Mouse (Mus musculus) splenic B cell, adult 2 months (primary cell): ENCODE data around the gene Pard3b.
A peak's percentile ranks its signal among the peaks of the same experiment; 100 is the strongest.

ENCODE experiments used
- DNase-seq: peaks from one replicate; pipeline ENCODE4 v3.0.0-alpha.2; 2011; ENCODE audit warnings: low read depth, low spot score
- H3K27me3 ChIP-seq: 2 replicates; pipeline ENCODE4 v1.6.1; 2012; ENCODE audit warnings: mild to moderate bottlenecking, low read length, moderate library complexity, mixed read lengths; ENCODE audit not compliant: control insufficient read depth, poor library complexity, insufficient read depth, severe bottlenecking
- H3K36me3 ChIP-seq: 2 replicates; pipeline ENCODE4 v1.6.1; 2012; ENCODE audit warnings: mild to moderate bottlenecking, low read length, moderate library complexity, mixed read lengths; ENCODE audit not compliant: control insufficient read depth, poor library complexity, insufficient read depth, severe bottlenecking

The Pard3b gene

DNA sequence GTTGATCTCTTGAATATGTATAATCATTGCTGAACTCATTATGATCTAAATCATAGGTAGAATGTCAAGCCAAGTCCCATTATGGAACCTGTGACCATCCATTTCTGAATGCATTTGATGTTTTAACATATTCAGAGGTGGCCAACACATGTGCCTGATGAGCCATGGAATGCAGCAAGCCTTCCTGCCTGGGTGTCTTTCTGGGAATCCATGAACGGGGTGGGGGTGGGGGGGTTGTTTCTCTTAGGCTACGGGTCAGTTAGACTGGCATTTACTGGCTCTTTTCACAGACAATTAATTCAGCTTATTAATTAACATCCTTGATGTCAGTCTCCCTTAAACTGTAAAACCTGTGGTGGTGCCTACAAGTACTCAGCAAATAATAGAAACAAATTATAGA, 521.0 kb downstream of the Pard3b start:
- Histone ChIP-seq H3K36me3 (no peaks in the 10 kb centered on the region), H3K27me3 (no peaks in the 10 kb centered on the region)
- no peak for DNase-seq

DNA sequence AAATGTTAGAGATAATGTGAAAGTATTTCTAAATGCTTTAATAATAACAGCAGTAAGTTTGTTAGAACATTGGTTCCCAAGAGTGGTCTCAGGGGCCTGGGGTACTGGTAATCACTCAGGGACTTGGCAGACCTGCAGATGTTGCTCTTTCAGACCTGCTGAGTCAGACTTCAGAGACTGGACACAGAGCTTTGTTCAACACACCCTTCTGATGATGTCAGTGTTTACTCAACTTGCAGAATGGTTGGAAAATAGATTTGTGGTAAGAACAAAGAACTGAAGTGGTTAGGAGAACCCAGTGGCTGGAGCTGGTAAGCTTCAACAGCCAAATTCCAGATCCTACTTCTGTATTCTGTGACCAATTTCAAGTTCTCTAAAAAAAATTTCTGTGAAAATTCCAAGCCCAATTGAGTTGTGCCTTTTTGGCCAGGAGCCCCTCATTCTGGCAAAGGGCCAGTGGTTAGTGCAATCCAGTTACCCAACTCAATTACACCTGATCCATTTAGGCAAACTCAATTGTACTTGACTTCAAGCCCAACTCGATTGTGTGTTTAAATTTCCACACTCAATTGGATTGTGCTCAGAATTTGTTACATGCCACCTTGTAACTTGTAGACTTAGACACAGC, 536.5 kb downstream of the Pard3b start:
- no peak for DNase-seq

DNA sequence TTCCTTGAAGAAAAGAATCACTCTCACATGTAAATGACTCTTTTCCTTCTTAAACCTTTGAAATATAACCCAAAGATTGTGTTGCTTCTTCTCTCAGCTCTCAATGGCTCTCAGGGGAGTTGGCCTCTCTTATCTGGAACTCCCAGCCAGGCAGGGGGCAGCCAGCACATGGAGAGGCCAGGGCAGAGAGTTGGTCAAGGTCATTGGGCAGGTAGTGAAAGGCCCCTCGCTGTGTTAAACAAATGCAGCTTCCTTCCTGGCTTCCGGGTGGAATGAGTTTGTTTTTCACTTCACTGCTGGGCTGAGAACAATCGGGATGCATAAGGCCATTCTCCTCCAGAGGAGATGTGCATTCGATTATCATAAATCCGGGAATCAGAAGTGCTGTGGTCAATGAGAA, 543.0 kb downstream of the Pard3b start:
- DNase-seq: no peak
- Histone ChIP-seq H3K36me3 (no peaks in the 10 kb centered on the region), H3K27me3 (no peaks in the 10 kb centered on the region)

More for the DNA sequence above, 536.5 kb downstream of the Pard3b start:
- Histone ChIP-seq H3K27me3 (no peaks in the 10 kb centered on the region), H3K36me3 (no peaks in the 10 kb centered on the region)

DNA sequence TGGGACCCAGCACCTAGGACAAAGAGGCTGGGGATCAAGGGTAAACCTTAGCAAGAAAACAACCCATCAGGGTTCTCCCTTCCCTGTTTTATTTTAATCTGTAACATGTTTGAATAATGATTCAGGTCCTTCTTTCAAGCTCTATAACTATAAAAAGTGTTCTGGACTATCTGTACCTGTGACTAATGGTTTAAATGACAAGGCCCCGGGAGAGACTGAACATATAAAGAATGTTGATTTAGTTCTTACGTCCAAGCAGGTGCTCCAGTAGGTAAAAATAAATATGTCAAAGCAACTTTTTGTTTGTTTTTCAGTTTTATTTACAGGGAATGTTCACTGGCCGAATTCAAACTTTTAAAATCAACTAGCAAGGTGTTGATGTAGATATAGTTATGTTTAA, 544.0 kb downstream of the Pard3b start:
- Histone ChIP-seq H3K36me3 (no peaks in the 10 kb centered on the region), H3K27me3 (no peaks in the 10 kb centered on the region)
- DNase-seq: no peak

DNA sequence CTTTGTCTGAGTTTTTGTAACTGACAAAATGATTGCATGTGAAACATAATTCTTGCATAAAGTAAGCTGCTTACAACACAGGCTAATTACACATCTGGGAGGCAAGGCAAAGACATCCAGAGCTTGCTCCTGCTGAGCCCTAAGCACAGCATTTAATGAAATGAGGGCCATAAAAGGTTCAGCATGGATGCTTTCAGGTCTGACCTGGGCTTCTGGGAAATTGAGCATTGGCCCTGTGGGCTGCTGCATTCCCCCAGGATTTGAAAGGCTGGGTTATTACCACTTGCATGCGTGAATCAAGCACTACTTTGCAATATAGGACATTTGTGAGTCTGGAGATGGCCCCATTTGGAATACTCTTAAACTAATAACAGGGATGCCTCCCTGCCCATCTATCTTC, 552.2 kb downstream of the Pard3b start:
- DNase-seq: no peak
- no peaks in the 10 kb centered on the region for H3K36me3 ChIP-seq
- H3K27me3 ChIP-seq: no peaks in the 10 kb centered on the region

DNA sequence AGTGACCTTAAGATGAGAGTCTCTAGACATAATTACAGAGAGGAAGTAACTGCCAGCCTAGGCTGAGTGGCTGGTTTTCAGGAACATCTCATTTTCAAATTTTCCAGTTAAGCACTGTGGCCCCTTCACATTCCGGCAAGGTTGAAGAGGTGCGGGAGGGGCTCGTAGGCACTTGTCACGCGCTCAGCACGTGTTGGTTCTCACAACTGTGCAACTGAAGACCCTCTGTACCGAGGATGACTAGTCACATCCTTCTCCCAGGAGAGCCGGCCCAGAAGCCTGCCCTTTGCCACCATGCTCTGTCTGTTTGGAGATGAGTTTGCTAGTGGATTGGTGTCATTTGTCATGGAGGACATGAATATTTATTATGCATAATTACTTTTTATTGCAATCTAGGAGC, 558.9 kb downstream of the Pard3b start:
- no peak for DNase-seq
- Histone ChIP-seq H3K36me3 (no peaks in the 10 kb centered on the region), H3K27me3 (no peaks in the 10 kb centered on the region)

DNA sequence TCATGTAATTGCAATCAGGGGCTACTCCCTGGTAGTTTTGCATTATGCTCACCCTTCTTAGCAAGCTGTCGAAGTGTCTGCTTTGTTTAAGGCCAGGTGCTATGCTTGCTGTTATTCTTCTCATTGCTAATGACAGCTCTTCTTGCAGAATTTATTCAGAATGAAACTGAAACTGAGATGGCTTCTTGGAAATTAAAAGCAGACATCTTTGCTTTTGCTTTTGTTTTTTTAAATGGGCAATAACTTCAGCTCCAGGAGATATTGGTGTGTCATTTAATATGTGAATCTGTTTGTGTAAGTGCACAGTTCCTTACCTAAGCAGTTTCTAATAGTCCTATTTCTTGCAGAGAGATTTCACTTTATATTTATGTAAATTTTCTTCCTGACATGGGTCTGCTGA, 562.3 kb downstream of the Pard3b start:
- no peaks in the 10 kb centered on the region for H3K27me3 ChIP-seq
- H3K36me3 ChIP-seq: no peaks in the 10 kb centered on the region
- DNase-seq: peak; percentile 1

DNA sequence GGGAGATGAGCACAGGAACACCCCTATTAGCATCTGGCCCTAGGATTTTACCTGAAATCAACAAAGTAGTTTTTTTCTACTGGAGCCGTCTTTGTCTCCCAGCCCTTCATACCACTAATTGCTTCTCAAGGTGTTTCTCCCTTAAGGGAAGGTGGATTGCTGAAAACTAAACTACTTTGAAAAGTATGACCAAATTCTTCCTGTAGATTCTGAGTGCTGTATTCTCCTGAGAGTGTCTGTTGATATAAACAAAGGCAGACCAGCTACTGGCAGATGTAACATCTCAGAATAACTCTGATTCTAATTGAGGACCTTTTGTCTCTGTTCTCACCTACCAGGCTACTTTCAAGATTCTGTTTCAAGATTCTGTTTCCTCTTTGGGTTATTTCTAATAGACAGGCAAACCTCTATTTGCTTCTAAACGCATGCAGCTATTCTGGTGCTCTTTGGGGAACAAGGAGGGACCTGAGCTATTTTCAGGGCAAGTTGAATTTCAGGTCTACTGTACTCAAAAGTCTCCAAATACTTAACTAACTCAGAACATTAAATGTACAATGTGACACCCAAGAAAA, 563.1 kb downstream of the Pard3b start:
- H3K27me3 ChIP-seq: no peaks in the 10 kb centered on the region
- no peaks in the 10 kb centered on the region for H3K36me3 ChIP-seq
- no peak for DNase-seq

DNA sequence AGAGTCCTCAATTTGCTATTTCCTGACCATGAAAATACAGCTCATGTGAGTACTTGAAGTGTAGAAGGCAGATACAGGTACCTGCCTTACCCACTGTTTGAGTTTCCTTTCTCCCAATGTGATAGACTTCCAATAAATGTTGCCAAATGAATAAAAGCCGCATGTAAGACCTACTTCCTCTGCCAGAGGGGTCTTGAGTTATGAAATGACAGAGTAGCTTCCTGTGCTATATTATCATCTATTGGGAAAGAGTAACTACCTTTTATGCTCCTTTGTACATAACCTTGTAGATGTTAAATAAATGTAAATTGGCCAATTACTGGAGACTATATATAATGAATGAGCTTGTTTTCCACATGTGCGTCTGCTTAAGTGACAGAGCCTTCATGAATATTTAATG, 574.7 kb downstream of the Pard3b start:
- no peaks in the 10 kb centered on the region for H3K36me3 ChIP-seq
- no peaks in the 10 kb centered on the region for H3K27me3 ChIP-seq
- no peak for DNase-seq

DNA sequence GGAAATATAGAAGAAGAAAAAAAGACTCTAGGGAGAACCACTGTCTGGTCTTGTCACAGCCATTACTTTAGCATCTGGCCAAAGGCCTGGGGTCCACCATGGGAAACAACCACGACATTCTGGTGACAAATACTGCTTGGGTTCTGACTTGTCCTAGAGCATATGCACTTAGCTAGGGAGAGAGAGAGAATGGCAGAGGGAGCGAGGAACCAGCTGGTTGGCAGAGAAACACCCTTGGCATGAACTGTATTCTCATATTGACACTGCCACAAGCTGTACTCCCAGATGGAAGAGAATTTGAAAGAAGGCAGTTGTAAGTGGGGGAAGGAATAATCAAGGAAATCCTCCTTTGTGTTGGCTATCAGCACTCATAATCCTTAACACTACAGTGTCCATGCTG, 577.2 kb downstream of the Pard3b start:
- H3K27me3 ChIP-seq: no peaks in the 10 kb centered on the region
- DNase-seq: no peak
- H3K36me3 ChIP-seq: no peaks in the 10 kb centered on the region

DNA sequence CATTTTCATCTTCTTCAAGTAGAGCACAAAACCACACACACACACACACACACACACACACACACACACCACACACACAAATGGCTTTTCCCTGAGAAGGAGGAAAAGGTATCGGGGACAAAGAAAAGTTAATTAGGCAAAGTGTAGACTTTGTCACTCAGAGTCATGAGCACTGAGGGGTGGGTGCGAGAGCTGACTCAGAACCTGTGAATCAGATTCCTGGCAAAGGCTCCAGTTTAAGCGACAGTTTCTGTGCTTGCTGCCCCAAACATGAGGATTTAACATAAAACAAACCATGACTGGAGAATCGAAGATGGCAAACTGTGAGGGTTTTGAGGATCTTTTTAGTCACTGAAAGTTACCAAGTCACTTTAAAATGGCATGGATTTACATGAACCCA, 577.9 kb downstream of the Pard3b start:
- no peaks in the 10 kb centered on the region for H3K27me3 ChIP-seq
- no peak for DNase-seq
- H3K36me3 ChIP-seq: no peaks in the 10 kb centered on the region

DNA sequence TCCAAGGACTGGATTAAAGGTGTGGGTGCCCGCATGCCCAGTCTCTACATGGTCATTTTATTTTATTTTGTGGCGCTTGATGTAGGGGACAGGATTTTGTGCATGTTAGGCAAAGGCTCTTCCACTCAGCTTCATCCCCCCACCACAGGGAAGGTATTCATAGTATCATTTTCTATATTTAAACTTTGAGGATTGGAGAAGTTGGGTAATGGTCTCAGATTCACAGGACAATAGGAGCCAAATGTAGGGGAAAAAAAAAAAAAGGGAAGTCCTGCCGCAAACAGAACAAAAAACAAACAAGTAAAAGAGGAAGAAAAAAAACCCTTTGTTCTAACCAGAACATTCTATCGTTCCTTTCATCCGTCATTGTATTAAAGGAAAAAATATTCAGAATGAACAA, 590.5 kb downstream of the Pard3b start:
- no peaks in the 10 kb centered on the region for H3K36me3 ChIP-seq
- DNase-seq: no peak

DNA sequence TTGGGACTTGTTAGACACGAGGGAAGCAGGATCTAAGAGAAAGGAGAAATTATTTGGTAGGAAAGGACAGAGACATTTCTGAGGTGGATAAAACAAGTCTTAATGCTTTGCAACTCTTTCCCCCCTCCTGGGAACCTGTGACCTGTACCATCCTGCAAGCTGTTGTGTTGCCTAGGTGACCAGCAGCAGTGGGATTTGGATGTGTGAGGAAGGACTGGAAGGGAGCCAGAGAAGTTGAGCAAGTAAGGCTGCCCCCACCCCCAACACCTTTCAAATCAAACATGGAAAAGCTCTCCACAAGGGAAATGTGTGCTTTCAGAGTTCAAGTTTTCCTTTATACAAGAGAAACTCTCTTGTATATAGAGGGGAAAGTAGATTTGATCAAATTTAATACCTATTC, 595.4 kb downstream of the Pard3b start:
- H3K27me3 ChIP-seq: no peaks in the 10 kb centered on the region
- DNase-seq: no peak
- H3K36me3 ChIP-seq: no peaks in the 10 kb centered on the region

More for the DNA sequence above, 590.5 kb downstream of the Pard3b start:
- no peaks in the 10 kb centered on the region for H3K27me3 ChIP-seq

DNA sequence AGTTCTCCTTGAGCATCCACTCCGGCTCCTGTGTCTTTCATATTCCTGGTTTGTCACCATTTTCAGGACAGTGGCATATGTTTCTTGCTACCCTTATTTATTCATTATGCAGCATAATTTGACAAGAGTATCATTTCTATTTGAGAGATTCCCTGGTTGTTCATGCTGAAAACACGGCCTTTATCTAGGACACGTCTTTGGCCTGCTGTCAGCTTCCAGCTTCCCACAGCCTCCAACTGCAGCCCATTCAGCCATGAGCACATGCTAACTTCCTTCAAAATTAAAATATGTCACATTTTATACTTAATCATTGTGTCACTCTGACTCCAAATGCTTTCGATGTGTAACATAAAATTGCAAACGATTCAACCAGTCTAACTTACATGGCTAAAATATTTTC, 596.5 kb downstream of the Pard3b start:
- DNase-seq: no peak
- Histone ChIP-seq H3K27me3 (no peaks in the 10 kb centered on the region), H3K36me3 (no peaks in the 10 kb centered on the region)

DNA sequence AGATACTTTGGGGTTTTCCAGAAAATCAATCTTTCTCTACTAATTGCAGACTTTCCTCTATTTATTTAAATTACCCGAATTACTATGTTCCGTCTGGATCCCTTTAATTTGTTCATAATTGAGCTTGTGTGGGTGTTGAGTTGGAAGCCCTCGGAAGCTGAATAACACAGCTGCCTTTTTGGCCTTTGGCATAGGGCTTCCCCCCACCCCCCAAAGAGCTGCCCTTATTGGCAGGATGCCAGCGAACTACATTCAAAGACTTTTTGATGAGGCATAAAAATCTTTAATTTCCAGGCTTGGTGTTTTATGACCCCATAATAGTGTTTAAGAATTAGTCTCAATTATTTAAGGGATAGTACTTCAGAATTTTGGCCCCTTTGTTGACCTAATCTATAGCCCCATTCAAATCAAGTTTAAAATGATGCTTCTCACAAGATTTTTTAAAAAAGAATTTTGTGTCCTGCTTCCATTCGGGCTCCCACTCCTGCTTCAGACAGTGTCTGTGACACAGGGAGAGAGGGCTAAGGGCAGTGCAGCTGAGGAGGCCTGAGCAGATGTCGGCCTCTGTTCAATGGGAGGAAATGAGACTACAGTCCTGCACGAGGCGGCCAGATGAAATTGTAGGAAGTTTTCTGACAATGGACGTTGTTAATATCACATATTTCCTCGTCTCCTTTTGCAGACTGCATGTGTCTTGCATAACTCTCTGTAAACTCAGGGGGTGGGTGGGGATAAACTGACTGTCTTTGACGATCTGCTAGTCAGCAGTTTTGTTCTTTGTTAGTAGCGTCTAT, 605.8 kb downstream of the Pard3b start:
- no peak for DNase-seq
- H3K27me3 ChIP-seq: no peaks in the 10 kb centered on the region

More for the DNA sequence above, 605.8 kb downstream of the Pard3b start:
- no peaks in the 10 kb centered on the region for H3K36me3 ChIP-seq
